Mouse (Mus musculus) lung, adult 18-20 months (tissue): Measurements from ENCODE around the gene Slx4.
"Not testable (repeated sequence)": the region's sequence is repeated elsewhere in the genome, so short reads cannot be mapped to it uniquely, and the experiment has no call there.

Source experiments
- DNase-seq, 2 experiments: peaks; one replicate each; pipeline ENCODE4 v3.0.0; 2022; ENCODE audit warnings: mixed read lengths in 2 of 2

The Slx4 gene

GRCm38 (mm10) chr16:3988410-3988809 is 15.2 kb downstream of the Slx4 start:
- no peak for DNase-seq

- DNase-seq: no peak
Measured at GRCm38 (mm10) chr16:3983146-3983700, 20.3 kb downstream of the Slx4 start.

GRCm38 (mm10) chr16:3982173-3982572 is 21.4 kb downstream of the Slx4 start:
- DNase-seq: no peak

GRCm38 (mm10) chr16:3976712-3977111 is 26.9 kb downstream of the Slx4 start:
- DNase-seq: no peak

- DNase-seq: no peak
Measured at GRCm38 (mm10) chr16:3976251-3976671, 27.3 kb downstream of the Slx4 start, which contains the start of gene Nlrc3. TSS of gene Nlrc3 (minus strand) at chr16:3976632.

GRCm38 (mm10) chr16:3975658-3976057 is 27.9 kb downstream of the Slx4 start:
- no peak for DNase-seq

GRCm38 (mm10) chr16:3974456-3974855 is 29.1 kb downstream of the Slx4 start:
- DNase-seq: not testable (repeated sequence)

GRCm38 (mm10) chr16:3965534-3965933 is 38.0 kb downstream of the Slx4 start:
- DNase-seq: no peak

GRCm38 (mm10) chr16:3964990-3965389 is 38.6 kb downstream of the Slx4 start:
- no peak for DNase-seq

GRCm38 (mm10) chr16:3959261-3959660 is 44.3 kb downstream of the Slx4 start:
- DNase-seq: no peak

- peak; percentile 63 to 68 for DNase-seq
Measured at GRCm38 (mm10) chr16:3956369-3956768, 47.2 kb downstream of the Slx4 start.

- no peak for DNase-seq
Measured at GRCm38 (mm10) chr16:3951141-3951540, 52.4 kb downstream of the Slx4 start.

- DNase-seq: no peak
Measured at GRCm38 (mm10) chr16:3934701-3935100, 68.9 kb downstream of the Slx4 start.

GRCm38 (mm10) chr16:3934091-3934490 is 69.5 kb downstream of the Slx4 start:
- peak in 1 of 2 experiments; percentile 65 for DNase-seq

GRCm38 (mm10) chr16:3933536-3933935 is 70.0 kb downstream of the Slx4 start:
- DNase-seq: no peak

GRCm38 (mm10) chr16:3929151-3929550 is 74.4 kb downstream of the Slx4 start:
- no peak for DNase-seq
